Mouse (Mus musculus): ENCODE measurements around the gene Phospho1. TPM values are rescaled to one million over a fixed set of nuclear protein-coding genes. Genes with fewer than 3 reads are reported as not detected.

The Phospho1 gene
- total and polyA plus RNA-seq, 2 experiments from 2014 or later, result 0.59 to 5.2 TPM

DNA sequence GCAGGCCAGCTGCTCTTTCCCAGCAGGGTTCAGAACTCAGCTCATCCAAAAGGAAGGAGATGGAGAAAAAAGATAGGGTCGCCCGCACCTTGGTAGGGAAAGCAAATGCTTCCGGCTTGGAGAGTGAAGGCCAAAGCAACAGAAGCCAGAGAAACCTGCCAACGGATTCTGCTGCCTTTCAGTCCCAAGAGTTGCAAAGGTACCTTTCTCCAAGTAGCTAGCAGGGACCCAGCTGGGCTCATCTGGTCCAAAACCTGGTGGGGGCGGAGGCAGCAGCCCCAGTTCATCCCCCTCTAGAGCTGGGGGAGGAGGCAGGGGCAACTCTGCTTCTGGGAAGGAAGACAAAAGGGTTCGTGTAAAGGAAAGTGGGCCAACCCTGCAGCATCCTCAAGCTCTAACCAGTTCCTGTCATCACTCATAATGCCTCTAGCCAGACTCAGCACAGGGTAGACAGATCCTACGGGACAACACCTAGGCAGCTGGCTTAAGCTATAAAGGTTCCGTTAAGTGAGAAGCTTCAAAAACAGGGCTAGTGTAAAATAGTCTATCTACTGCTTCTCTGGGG, 8.8 kb downstream of the Phospho1 start:
- no peak overlapping the region for H3K27ac ChIP-seq
- no peaks in the 10 kb centered on the region for H3K9me3 ChIP-seq (ENCODE audit: low read length)
- no peak overlapping the region for H3K9ac ChIP-seq (replicated peaks; ENCODE audit: low read length)
- H3K4me1 ChIP-seq (ENCODE audit: insufficient read depth, low read length), result peaks cover 17% of the 10 kb centered on the region
- 24% methylated on average over 8 of the region's 8 CpGs for WGBS
- peaks cover 61% of the 10 kb centered on the region for H3K27me3 ChIP-seq (ENCODE audit: insufficient read depth, low read length)
- no peak overlapping the region for H3K4me3 ChIP-seq (ENCODE audit: low read length)
- no peaks in the 10 kb centered on the region for H3K36me3 ChIP-seq (ENCODE audit: insufficient read depth, low read length)
- H3K4me2 ChIP-seq (ENCODE audit: low read depth, low read length), result no peak overlapping the region
- TF ChIP-seq CTCF (IDR thresholded peaks at IDR 0.05; ENCODE audit: low read depth), result no peak
- ATAC-seq, result no peak
- DNase-seq (ENCODE audit: low spot score), result no peak

DNA sequence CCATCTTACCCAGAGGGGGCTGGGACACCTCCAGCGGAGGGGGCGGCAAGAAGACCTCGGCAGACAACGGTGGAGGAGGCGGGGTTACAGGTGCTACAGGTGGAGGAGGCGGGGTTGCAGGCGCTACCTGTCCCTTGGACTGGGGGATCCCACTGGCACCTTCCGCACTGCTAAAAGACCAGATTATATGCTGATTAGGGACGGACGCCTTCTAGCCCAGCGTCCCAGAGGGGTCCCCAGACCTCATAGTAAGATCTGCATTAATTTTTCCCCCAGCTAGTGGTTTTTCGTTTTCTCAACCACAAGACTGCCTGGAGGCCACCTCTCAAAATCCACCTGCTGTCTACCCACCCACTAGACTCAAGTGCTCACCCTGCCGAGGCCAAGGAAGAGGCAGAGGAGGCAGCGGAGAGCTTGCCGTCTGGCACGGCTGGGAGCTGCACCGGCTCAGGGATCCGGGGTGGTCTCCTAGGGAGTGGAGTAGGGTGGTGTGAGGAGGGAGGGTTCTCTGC, 9.4 kb downstream of the Phospho1 start:
- no peak overlapping the region for H3K4me2 ChIP-seq (ENCODE audit: low read depth, low read length)
- peaks cover 57% of the 10 kb centered on the region for H3K27me3 ChIP-seq (ENCODE audit: insufficient read depth, low read length)
- H3K9me3 ChIP-seq (ENCODE audit: low read length), result no peaks in the 10 kb centered on the region
- no peak for DNase-seq (ENCODE audit: low spot score)
- no peak overlapping the region for H3K27ac ChIP-seq
- no peak overlapping the region for H3K4me3 ChIP-seq (ENCODE audit: low read length)
- peaks cover 17% of the 10 kb centered on the region for H3K4me1 ChIP-seq (ENCODE audit: insufficient read depth, low read length)
- whole genome bisulfite sequencing, result 6% methylated on average over 18 of the region's 18 CpGs
- no peak for ATAC-seq
- TF ChIP-seq CTCF (IDR thresholded peaks at IDR 0.05; ENCODE audit: low read depth), result no peak
- H3K36me3 ChIP-seq (ENCODE audit: insufficient read depth, low read length), result no peaks in the 10 kb centered on the region
- no peak overlapping the region for H3K9ac ChIP-seq (replicated peaks; ENCODE audit: low read length)

DNA sequence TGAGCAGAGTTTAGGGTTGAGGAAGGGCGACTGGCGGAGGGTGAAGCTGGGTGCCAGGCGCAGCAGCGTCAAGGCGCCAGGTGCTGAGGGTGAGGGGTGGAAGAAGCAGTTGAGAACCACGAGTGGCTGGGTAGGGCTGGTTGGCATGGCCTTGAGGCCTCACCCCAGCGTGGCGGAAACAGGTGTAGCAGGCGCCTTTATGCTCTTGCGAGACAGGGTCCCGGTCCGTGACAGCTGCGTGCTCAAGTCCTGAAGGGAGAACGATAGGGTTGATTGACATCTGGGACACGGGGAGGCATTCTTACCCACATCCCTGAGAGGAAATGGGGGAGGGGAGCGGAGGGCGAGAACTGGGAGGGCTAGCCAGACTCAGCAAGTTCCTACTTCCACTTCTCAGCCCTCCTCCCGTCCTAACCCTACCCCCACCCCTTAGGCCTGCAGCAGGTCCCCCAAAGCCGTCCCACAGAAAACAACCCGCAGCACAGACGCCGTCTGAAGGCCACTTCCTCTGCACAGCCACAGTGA, 9.9 kb downstream of the Phospho1 start:
- DNase-seq (ENCODE audit: low spot score) (no peak), ATAC-seq (no peak)
- no peaks in the 10 kb centered on the region for H3K9me3 ChIP-seq (ENCODE audit: low read length)
- 8% methylated on average over 22 of the region's 22 CpGs for WGBS
- H3K9ac ChIP-seq (replicated peaks; ENCODE audit: low read length), result no peak overlapping the region
- peaks cover 52% of the 10 kb centered on the region for H3K27me3 ChIP-seq (ENCODE audit: insufficient read depth, low read length)
- peaks cover 17% of the 10 kb centered on the region for H3K4me1 ChIP-seq (ENCODE audit: insufficient read depth, low read length)
- H3K4me2 ChIP-seq (ENCODE audit: low read depth, low read length), result no peak overlapping the region
- no peak overlapping the region for H3K4me3 ChIP-seq (ENCODE audit: low read length)
- no peak for TF ChIP-seq CTCF (IDR thresholded peaks at IDR 0.05; ENCODE audit: low read depth)
- H3K27ac ChIP-seq, result no peak overlapping the region
- no peaks in the 10 kb centered on the region for H3K36me3 ChIP-seq (ENCODE audit: insufficient read depth, low read length)

DNA sequence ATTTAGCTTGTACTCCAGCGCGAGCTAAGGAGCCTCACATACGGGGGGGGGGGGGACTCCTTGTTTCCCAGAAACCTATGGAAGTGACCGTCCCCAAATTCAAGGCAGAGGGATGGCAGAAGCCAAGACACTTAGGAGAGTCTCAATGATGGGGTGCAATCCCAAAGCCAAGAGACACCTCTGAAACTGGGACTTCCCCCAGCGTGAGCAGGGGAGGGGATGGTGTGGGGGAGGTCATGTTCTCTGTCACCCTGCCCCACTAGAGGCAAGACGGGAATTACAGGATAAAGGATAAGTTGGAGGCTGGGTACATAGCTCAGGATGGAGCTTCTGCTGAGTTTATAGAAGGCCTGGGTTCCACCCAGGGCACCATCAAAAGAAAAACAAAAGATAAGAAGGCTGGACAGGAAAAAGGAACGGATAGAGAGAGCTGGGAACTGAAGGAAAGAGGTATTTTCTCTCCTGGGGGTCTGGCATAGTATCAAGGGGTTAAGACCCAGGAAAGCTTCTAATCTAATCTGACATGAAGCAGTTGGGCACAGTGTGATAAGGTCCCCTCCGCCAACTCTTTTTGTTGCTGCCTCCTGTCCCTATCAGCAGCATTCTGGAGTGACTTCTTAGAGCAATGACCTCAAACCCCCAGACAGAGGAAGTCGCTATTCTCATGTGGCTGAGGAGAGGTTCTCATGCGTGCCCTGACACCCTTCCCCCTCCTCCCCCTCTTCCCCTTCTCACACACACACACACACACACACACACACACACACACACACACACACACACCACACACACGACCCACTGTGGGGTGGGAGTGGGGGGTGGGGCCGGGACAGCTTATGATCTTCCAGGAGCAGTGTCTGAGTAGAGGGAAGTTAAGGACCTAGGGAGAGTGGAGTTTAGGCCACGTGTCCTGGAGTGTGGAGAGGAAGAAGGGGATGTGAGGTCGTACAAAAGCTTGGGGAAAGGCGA, 10.7 kb downstream of the Phospho1 start:
- no peak overlapping the region for H3K4me2 ChIP-seq (ENCODE audit: low read depth, low read length)
- peaks cover 17% of the 10 kb centered on the region for H3K4me1 ChIP-seq (ENCODE audit: insufficient read depth, low read length)
- H3K4me3 ChIP-seq (ENCODE audit: low read length), result no peak overlapping the region
- H3K27ac ChIP-seq, result no peak overlapping the region
- H3K9ac ChIP-seq (replicated peaks; ENCODE audit: low read length), result no peak overlapping the region
- peaks cover 44% of the 10 kb centered on the region for H3K27me3 ChIP-seq (ENCODE audit: insufficient read depth, low read length)
- H3K9me3 ChIP-seq (ENCODE audit: low read length), result no peaks in the 10 kb centered on the region
- ATAC-seq (no peak), DNase-seq (ENCODE audit: low spot score) (no peak)
- H3K36me3 ChIP-seq (ENCODE audit: insufficient read depth, low read length), result no peaks in the 10 kb centered on the region
- 22% methylated on average over 15 of the region's 15 CpGs for WGBS
- no peak for TF ChIP-seq CTCF (IDR thresholded peaks at IDR 0.05; ENCODE audit: low read depth)

DNA sequence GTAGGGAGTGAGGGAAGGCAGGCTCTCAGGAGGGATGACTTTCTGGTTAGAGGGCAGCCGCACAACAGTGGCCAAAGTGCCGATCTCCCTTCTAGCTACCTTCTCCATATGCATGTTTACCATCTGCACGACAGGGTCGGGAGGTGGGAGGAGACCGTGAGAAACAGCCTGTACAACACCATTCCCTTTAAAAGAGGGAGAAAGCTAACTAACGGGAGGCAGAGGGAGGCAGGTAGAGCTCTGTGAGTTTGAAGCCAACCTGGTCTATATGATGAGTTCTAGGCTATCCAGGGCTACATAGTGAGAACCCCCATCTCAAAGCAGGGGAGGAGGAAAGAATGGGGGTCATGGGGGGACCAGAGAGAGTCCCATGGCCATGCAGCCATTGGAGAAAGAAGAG, 11.5 kb downstream of the Phospho1 start:
- TF ChIP-seq CTCF (IDR thresholded peaks at IDR 0.05; ENCODE audit: low read depth), result no peak

DNA sequence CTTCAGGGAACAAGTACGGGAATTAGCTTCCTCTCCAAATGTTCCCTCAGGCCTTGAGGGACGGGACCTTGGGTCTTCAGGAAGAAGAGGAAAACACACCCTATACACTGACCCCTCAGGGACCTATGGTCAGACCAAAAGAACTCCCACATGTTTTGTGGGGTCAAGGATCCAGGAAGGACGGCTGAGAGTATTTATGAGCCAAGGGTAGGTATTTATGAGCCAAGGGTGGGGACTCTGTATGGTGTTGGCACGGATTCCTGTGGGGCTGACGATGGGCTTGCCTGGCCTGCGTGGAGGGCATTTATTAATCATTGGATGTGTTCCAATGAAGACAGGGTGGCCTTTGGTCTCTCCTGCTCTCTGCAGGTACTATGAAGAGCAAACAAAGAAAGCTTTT, 12.1 kb downstream of the Phospho1 start:
- H3K4me2 ChIP-seq (ENCODE audit: low read depth, low read length), result no peak overlapping the region
- no peak overlapping the region for H3K9ac ChIP-seq (replicated peaks; ENCODE audit: low read length)
- 51% methylated on average over 6 of the region's 6 CpGs for WGBS
- no peak overlapping the region for H3K4me3 ChIP-seq (ENCODE audit: low read length)
- no peaks in the 10 kb centered on the region for H3K36me3 ChIP-seq (ENCODE audit: insufficient read depth, low read length)
- no peak overlapping the region for H3K27ac ChIP-seq
- H3K4me1 ChIP-seq (ENCODE audit: insufficient read depth, low read length), result peaks cover 9% of the 10 kb centered on the region; the same call in 1 of the 2 replicates
- peaks cover 30% of the 10 kb centered on the region for H3K27me3 ChIP-seq (ENCODE audit: insufficient read depth, low read length)
- ATAC-seq (no peak), DNase-seq (ENCODE audit: low spot score) (no peak)
- TF ChIP-seq CTCF (IDR thresholded peaks at IDR 0.05; ENCODE audit: low read depth), result no peak
- H3K9me3 ChIP-seq (ENCODE audit: low read length), result no peaks in the 10 kb centered on the region

More for the DNA sequence above, 11.5 kb downstream of the Phospho1 start:
- no peaks in the 10 kb centered on the region for H3K36me3 ChIP-seq (ENCODE audit: insufficient read depth, low read length)
- H3K9ac ChIP-seq (replicated peaks; ENCODE audit: low read length), result no peak overlapping the region
- ATAC-seq, result no peak
- H3K4me3 ChIP-seq (ENCODE audit: low read length), result no peak overlapping the region
- H3K4me1 ChIP-seq (ENCODE audit: insufficient read depth, low read length), result peaks cover 12% of the 10 kb centered on the region; the same call in 1 of the 2 replicates
- no peak overlapping the region for H3K4me2 ChIP-seq (ENCODE audit: low read depth, low read length)
- H3K27ac ChIP-seq, result no peak overlapping the region
- peaks cover 36% of the 10 kb centered on the region for H3K27me3 ChIP-seq (ENCODE audit: insufficient read depth, low read length)
- no peaks in the 10 kb centered on the region for H3K9me3 ChIP-seq (ENCODE audit: low read length)
- WGBS, result 49% methylated on average over 6 of the region's 6 CpGs
- no peak for DNase-seq (ENCODE audit: low spot score)

All from hindbrain, postnatal 0 days (tissue).